ENCODE assay signal across 23 mouse cellular contexts in the genomic region with DNA sequence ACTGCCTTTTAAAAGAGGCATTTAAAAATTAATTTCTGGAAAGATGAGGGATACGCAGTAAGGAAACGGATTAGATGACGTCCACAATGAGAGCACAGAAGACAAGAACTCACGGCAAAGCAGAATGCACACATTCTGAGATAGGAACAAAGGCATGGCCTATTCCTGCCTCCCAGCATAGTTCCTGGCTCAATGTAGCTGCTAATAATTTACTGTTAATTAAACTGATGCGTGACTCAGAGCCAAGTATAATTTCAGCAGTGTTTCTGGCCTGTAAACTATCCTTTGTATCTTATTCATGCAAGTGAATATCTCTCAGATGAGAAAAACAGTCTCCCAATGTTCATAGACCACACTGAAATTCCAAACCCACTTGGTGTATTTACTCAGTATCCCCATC.
DNase-seq lines count a peak whose midpoint lies in the region; ATAC-seq and TF ChIP-seq lines count a peak whose summit lies in the region.
"Had no signal": no experiment of that assay in that cellular context is flagged by ENCODE, and none has a peak within 500 bp of the region (broad histone marks: within the 10 kb centered on the region; RNA-seq: fewer than 3 reads in every experiment).

No protein-coding gene starts in this region.

- no peaks in the 10 kb centered on the region for H3K36me3 ChIP-seq in hindbrain, embryonic 11.5 days (ENCODE audit: control insufficient read depth, insufficient read depth, low read length)
- H3K36me3 ChIP-seq in hindbrain, embryonic 10.5 days: peaks cover 39% of the 10 kb centered on the region
- H3K36me3 ChIP-seq in midbrain, embryonic 11.5 days (ENCODE audit: control insufficient read depth, insufficient read depth, low read length): peaks cover 2% of the 10 kb centered on the region; the same call in 1 of the 2 replicates
- peaks cover 9% of the 10 kb centered on the region; the same call in 1 of the 2 replicates for H3K36me3 ChIP-seq in midbrain, embryonic 16.5 days (ENCODE audit: control insufficient read depth, insufficient read depth, low read length)
- peaks cover 9% of the 10 kb centered on the region for H3K36me3 ChIP-seq in forebrain, postnatal 0 days (ENCODE audit: insufficient read depth)
- peaks cover 20% of the 10 kb centered on the region for H3K36me3 ChIP-seq in neural tube, embryonic 15.5 days
- H3K36me3 ChIP-seq: liver, embryonic 13.5 days had no signal

- peak overlapping the region; percentile 49; the same call in 1 of the 2 replicates for H3K27ac ChIP-seq in hindbrain, embryonic 11.5 days (ENCODE audit: low read depth, low read length)
- no peak overlapping the region for H3K27ac ChIP-seq in hindbrain, embryonic 10.5 days
- H3K27ac ChIP-seq in midbrain, embryonic 11.5 days (ENCODE audit: low read depth, low read length): peak overlapping the region; percentile 32; the same call in 1 of the 2 replicates
- no peak overlapping the region for H3K27ac ChIP-seq in midbrain, embryonic 16.5 days (ENCODE audit: low read length)
- H3K27ac ChIP-seq in forebrain, postnatal 0 days (ENCODE audit: low read depth, low read length): no peak overlapping the region
- H3K27ac ChIP-seq in neural tube, embryonic 15.5 days (replicated peaks): 0 out of 2 replicates have a peak overlapping the region, but pooled peaks have one; percentile 41
- H3K27ac ChIP-seq: hindbrain, embryonic 15.5 days; left cerebral cortex, adult 2 months; limb, embryonic 12.5 days; liver, embryonic 13.5 days; neural tube, embryonic 12.5 days had no signal

- H3K9ac ChIP-seq in hindbrain, embryonic 11.5 days (ENCODE audit: low read depth, low read length): no peak overlapping the region
- no peak overlapping the region for H3K9ac ChIP-seq in midbrain, embryonic 11.5 days (ENCODE audit: low read length)
- no peak overlapping the region for H3K9ac ChIP-seq in midbrain, embryonic 16.5 days (ENCODE audit: low read depth, low read length)
- no peak overlapping the region for H3K9ac ChIP-seq in forebrain, postnatal 0 days
- H3K9ac ChIP-seq in neural tube, embryonic 15.5 days (replicated peaks): no peak overlapping the region
- H3K9ac ChIP-seq: hindbrain, embryonic 15.5 days; limb, embryonic 12.5 days; liver, embryonic 13.5 days; neural tube, embryonic 12.5 days had no signal

- 74% methylated on average over 5 of the region's 5 CpGs for WGBS in hindbrain, embryonic 11.5 days
- WGBS in hindbrain, embryonic 10.5 days: 81% methylated on average over 5 of the region's 5 CpGs
- 83% methylated on average over 5 of the region's 5 CpGs for WGBS in midbrain, embryonic 11.5 days
- 33% methylated on average over 5 of the region's 5 CpGs for WGBS in midbrain, embryonic 16.5 days
- 20% methylated on average over 5 of the region's 5 CpGs for WGBS in forebrain, postnatal 0 days
- 36% methylated on average over 5 of the region's 5 CpGs for WGBS in neural tube, embryonic 15.5 days

- ATAC-seq in hindbrain, embryonic 11.5 days (ENCODE audit: low FRiP score): no peak
- ATAC-seq in midbrain, embryonic 11.5 days (ENCODE audit: low FRiP score): no peak; the same call in 1 of the 2 replicates
- no peak for ATAC-seq in midbrain, embryonic 16.5 days
- ATAC-seq in forebrain, postnatal 0 days: no peak
- ATAC-seq in neural tube, embryonic 15.5 days (ENCODE audit: low FRiP score): no peak
- ATAC-seq: intestine, postnatal 0 days had no signal

- H3K4me1 ChIP-seq in hindbrain, embryonic 11.5 days (replicated peaks; ENCODE audit: control insufficient read depth, insufficient read depth, low read length): no peaks in the 10 kb centered on the region
- no peaks in the 10 kb centered on the region for H3K4me1 ChIP-seq in hindbrain, embryonic 10.5 days (replicated peaks)
- no peaks in the 10 kb centered on the region; the same call in 1 of the 2 replicates for H3K4me1 ChIP-seq in midbrain, embryonic 11.5 days (ENCODE audit: control insufficient read depth, insufficient read depth, low read length)
- peaks cover 3% of the 10 kb centered on the region; the same call in 1 of the 2 replicates for H3K4me1 ChIP-seq in midbrain, embryonic 16.5 days (ENCODE audit: control insufficient read depth, insufficient read depth, low read length)
- no peaks in the 10 kb centered on the region for H3K4me1 ChIP-seq in forebrain, postnatal 0 days (ENCODE audit: insufficient read depth)
- H3K4me1 ChIP-seq in neural tube, embryonic 15.5 days: peaks cover 4% of the 10 kb centered on the region; the same call in 1 of the 2 replicates
- H3K4me1 ChIP-seq: limb, embryonic 12.5 days; liver, embryonic 13.5 days had no signal

- no peak overlapping the region for H3K4me3 ChIP-seq in hindbrain, embryonic 11.5 days (ENCODE audit: low read depth, low read length)
- no peak overlapping the region for H3K4me3 ChIP-seq in hindbrain, embryonic 10.5 days
- no peak overlapping the region for H3K4me3 ChIP-seq in midbrain, embryonic 11.5 days (ENCODE audit: low read depth, low read length)
- H3K4me3 ChIP-seq in midbrain, embryonic 16.5 days (ENCODE audit: low read depth, low read length): no peak overlapping the region
- H3K4me3 ChIP-seq in forebrain, postnatal 0 days (ENCODE audit: low read depth, low read length): no peak overlapping the region
- H3K4me3 ChIP-seq in neural tube, embryonic 15.5 days (replicated peaks): no peak overlapping the region
- H3K4me3 ChIP-seq: hindbrain, embryonic 15.5 days; left cerebral cortex, adult 2 months; limb, embryonic 12.5 days; liver, embryonic 13.5 days; neural tube, embryonic 12.5 days had no signal

- DNase-seq in hindbrain, embryonic 11.5 days (ENCODE audit: low spot score): no peak
- DNase-seq in hindbrain, embryonic 10.5 days (ENCODE audit: low spot score): no peak
- no peak for DNase-seq in midbrain, embryonic 11.5 days (ENCODE audit: low spot score, missing footprints)
- DNase-seq in forebrain, postnatal 0 days: peak; percentile 14
- no peak for DNase-seq in left cerebral cortex, adult 8-10 months (ENCODE audit: low spot score in 2 of 2)
- no peak for DNase-seq in urinary bladder, postnatal 4 days (ENCODE audit: low spot score in 2 of 2)
- DNase-seq: adrenal gland, postnatal 36 days; cerebellum, adult 18-20 months; cerebellum, postnatal 25 days; embryo, embryonic 11 days; gastrocnemius, postnatal 36 days; kidney, postnatal 14 days; liver, embryonic 13.5 days; right cerebral cortex, postnatal 25 days; thymus, postnatal 4 days had no signal

- no peak for TF ChIP-seq CTCF in forebrain, postnatal 0 days (IDR thresholded peaks at IDR 0.05; ENCODE audit: low read depth)

- H3K27me3 ChIP-seq in hindbrain, embryonic 11.5 days (ENCODE audit: control insufficient read depth, insufficient read depth, low read length): no peaks in the 10 kb centered on the region
- no peaks in the 10 kb centered on the region for H3K27me3 ChIP-seq in hindbrain, embryonic 10.5 days (ENCODE audit: insufficient read depth, poor library complexity, severe bottlenecking)
- H3K27me3 ChIP-seq in midbrain, embryonic 11.5 days (ENCODE audit: control insufficient read depth, insufficient read depth, low read length): no peaks in the 10 kb centered on the region
- no peaks in the 10 kb centered on the region for H3K27me3 ChIP-seq in midbrain, embryonic 16.5 days (ENCODE audit: control insufficient read depth, insufficient read depth, low read depth, low read length)
- H3K27me3 ChIP-seq in forebrain, postnatal 0 days (ENCODE audit: insufficient read depth, low read length): no peaks in the 10 kb centered on the region
- H3K27me3 ChIP-seq in neural tube, embryonic 15.5 days (replicated peaks): no peaks in the 10 kb centered on the region
- H3K27me3 ChIP-seq: CH12.LX; hindbrain, embryonic 15.5 days; limb, embryonic 12.5 days; liver, embryonic 13.5 days; neural tube, embryonic 12.5 days had no signal

- no peaks in the 10 kb centered on the region for H3K9me3 ChIP-seq in hindbrain, embryonic 11.5 days (ENCODE audit: control insufficient read depth, low read length)
- H3K9me3 ChIP-seq in hindbrain, embryonic 10.5 days: no peaks in the 10 kb centered on the region
- H3K9me3 ChIP-seq in midbrain, embryonic 11.5 days (ENCODE audit: control insufficient read depth, low read length): no peaks in the 10 kb centered on the region
- no peaks in the 10 kb centered on the region for H3K9me3 ChIP-seq in midbrain, embryonic 16.5 days (replicated peaks; ENCODE audit: control insufficient read depth, low read length, poor library complexity, severe bottlenecking)
- no peaks in the 10 kb centered on the region for H3K9me3 ChIP-seq in forebrain, postnatal 0 days (ENCODE audit: low read length)
- H3K9me3 ChIP-seq in neural tube, embryonic 15.5 days (replicated peaks): no peaks in the 10 kb centered on the region
- H3K9me3 ChIP-seq: hindbrain, embryonic 15.5 days; limb, embryonic 12.5 days; liver, embryonic 13.5 days; neural tube, embryonic 12.5 days had no signal

- no peak overlapping the region for H3K4me2 ChIP-seq in hindbrain, embryonic 11.5 days (replicated peaks; ENCODE audit: low read depth, low read length)
- no peak overlapping the region for H3K4me2 ChIP-seq in midbrain, embryonic 11.5 days
- H3K4me2 ChIP-seq in midbrain, embryonic 16.5 days (ENCODE audit: low read length): no peak overlapping the region
- no peak overlapping the region for H3K4me2 ChIP-seq in forebrain, postnatal 0 days (ENCODE audit: low read depth)
- H3K4me2 ChIP-seq in neural tube, embryonic 15.5 days: no peak overlapping the region
- H3K4me2 ChIP-seq: hindbrain, embryonic 15.5 days; limb, embryonic 12.5 days; liver, embryonic 13.5 days; neural tube, embryonic 12.5 days had no signal

Comparison
In these comparisons a context has a peak if more than half of its experiments do, and no peak if none do; other contexts are left out.
1. H3K27ac ChIP-seq: peak in hindbrain, embryonic 11.5 days (single experiment), midbrain, embryonic 11.5 days (single experiment) and neural tube, embryonic 15.5 days (single experiment); none in hindbrain, embryonic 10.5 days (single experiment), midbrain, embryonic 16.5 days (single experiment) and forebrain, postnatal 0 days (single experiment).